ENCODE assay signal across 8 mouse cellular contexts in the genomic region with DNA sequence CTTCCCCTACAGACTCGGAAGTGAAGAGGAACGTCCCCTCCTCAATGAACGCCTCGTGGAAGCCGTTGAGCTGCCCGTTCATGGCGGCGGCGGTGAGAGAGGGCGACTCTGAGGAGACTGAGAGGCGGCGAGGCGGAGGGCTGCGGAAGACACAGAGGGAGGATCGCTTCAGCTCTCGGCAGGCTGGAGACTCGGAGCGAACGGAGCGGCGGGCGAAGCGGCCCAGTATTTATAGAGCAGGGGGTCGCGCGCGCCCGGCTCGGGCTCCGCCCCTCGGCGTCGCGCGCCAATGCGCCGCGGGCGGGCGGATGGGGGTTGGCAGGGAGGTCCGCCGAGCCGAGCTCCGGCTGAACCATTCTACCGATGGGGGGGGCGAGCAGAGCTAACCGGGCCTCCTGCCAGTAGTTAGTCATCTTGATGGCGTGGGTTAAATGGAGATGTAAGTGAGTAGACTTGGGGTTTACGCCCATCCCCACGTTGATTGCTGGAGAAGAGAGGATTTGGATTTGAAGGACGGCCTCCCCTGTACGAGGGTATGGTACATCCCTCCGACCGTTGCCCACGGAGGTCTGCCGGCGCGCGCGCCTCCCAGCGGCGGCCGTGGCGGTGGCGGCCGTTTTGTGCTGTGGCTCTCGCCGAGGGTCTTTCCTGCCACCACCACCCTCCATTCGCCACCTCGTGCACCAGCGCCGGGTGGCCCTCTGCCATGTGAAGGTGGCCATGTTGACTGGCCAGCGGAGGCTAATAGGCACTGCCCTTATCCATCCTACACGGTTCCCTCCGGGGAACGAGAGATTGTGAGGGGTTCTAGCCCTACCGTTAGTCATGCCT. TPM values are rescaled to one million over a fixed set of nuclear protein-coding genes. Genes with fewer than 3 reads are reported as not detected.
A peak's percentile ranks its signal among the peaks of the same experiment; 100 is the strongest.
DNase-seq lines count a peak whose midpoint lies in the region; ATAC-seq lines count a peak whose summit lies in the region.

A gene (minus strand): TSS at position 204 of the 831 bp plus-strand sequence.

- peak; percentile 95 for ATAC-seq in hindbrain, embryonic 15.5 days (ENCODE audit: low FRiP score, low read depth)

- peak within 1 kb of the TSS; percentile 99 for H3K9ac ChIP-seq in hindbrain, embryonic 15.5 days

- H3K4me1 ChIP-seq in hindbrain, embryonic 15.5 days (replicated peaks), result peaks cover 47% of the 10 kb centered on the region

- H3K4me2 ChIP-seq in hindbrain, embryonic 15.5 days, result peak within 1 kb of the TSS; percentile 78

- H3K9me3 ChIP-seq in hindbrain, embryonic 15.5 days, result no peaks in the 10 kb centered on the region

- H3K4me3 ChIP-seq in hindbrain, embryonic 15.5 days, result peak within 1 kb of the TSS; percentile 86
- H3K4me3 ChIP-seq in macrophage (ENCODE audit: inconsistent target), result peak within 1 kb of the TSS; percentile 77

- peak within 1 kb of the TSS; percentile 98 for H3K27ac ChIP-seq in hindbrain, embryonic 15.5 days (replicated peaks)
- H3K27ac ChIP-seq in macrophage, result peak within 1 kb of the TSS; percentile 92

- no peaks in the 10 kb centered on the region for H3K27me3 ChIP-seq in hindbrain, embryonic 15.5 days

- peaks cover 30% of the 10 kb centered on the region for H3K36me3 ChIP-seq in hindbrain, embryonic 15.5 days
- peaks cover 25% of the 10 kb centered on the region for H3K36me3 ChIP-seq in macrophage (ENCODE audit: inconsistent target)

- peaks cover 42% of the 10 kb centered on the region for H3K79me2 ChIP-seq in macrophage (ENCODE audit: inconsistent target)

- DNase-seq in T-cell, adult 2 months (ENCODE audit: low spot score), result peak; percentile 94
- DNase-seq in cerebellum, postnatal 36 days, result peak; percentile 93
- peak; percentile 97 to 98 for DNase-seq in frontal cortex, postnatal 36 days (ENCODE audit: low spot score in 2 of 2)
- DNase-seq in left cerebral cortex, adult 18-20 months (ENCODE audit: low spot score in 2 of 2), result peak; percentile 95 to 96
- peak; percentile 96 for DNase-seq in right cerebral cortex, adult 18-20 months
- peak; percentile 81 for DNase-seq in urinary bladder, postnatal 10 days (ENCODE audit: low spot score)

- WGBS in hindbrain, embryonic 15.5 days, result under 1% methylated on average over 76 of the region's 77 CpGs
- under 1% methylated on average over 72 of the region's 77 CpGs for WGBS in macrophage (ENCODE audit: missing documents)

RNA-seq across cellular contexts. Expression of the gene that starts here (rescaled TPM):
- polyA plus RNA-seq in hindbrain, embryonic 15.5 days (2015; fragmentation: Nextera tagmentation; extraction: Ambion mirVana), result 320 and 326 TPM in 2 replicates
- total RNA-seq in left cerebral cortex, adult 18-20 months (2021), result 100 to 1,000 TPM; 172 to 199 TPM
- total RNA-seq in macrophage (2018; cell fraction: chromatin; rRNA removed), result 100 to 1,000 TPM in 23 of 26 experiments, 10 to 100 TPM in 3; 80.9 to 247 (median 175) TPM
- 100 to 1,000 TPM in 15 of 26 experiments, 10 to 100 TPM in 11; 76.7 to 136 (median 102) TPM for total RNA-seq in macrophage (2018; cell fraction: cytosol; rRNA removed)
- 100 to 1,000 TPM; 126 to 581 (median 189) TPM for total RNA-seq in macrophage (2018; cell fraction: nucleus; rRNA removed)
- 97.5 to 182 TPM (median 98.5 TPM) in 3 replicates for polyA plus RNA-seq in macrophage (2018)

Comparison
In these comparisons a context has a peak if more than half of its experiments do, and no peak if none do; other contexts are left out.
1. Peak in every context shown above with its lines: DNase-seq, ATAC-seq, H3K4me3 ChIP-seq and H3K27ac ChIP-seq.